19 mouse cellular contexts compared by ENCODE assay signal in the genomic region with DNA sequence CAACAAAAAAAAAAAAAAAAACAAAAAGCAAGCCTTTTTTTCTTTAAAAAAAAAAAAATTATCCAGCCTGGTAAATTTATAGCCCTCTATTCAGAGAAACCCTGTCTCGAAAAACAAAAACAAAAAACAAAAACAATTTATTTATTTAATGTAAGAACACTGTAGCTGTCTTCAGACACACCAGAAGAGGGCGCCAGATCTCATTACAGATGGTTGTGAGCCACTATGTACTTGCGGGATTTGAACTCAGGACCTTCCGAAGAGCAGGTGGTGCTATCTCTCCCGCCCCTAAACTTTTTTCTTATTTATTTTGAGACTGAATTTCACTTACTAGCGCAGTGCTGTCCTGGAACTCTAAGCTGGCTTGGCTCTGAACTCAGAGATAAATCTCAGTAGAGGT. TPM values are rescaled to one million over a fixed set of nuclear protein-coding genes. Genes with fewer than 3 reads are reported as not detected.
DNase-seq lines count a peak whose midpoint lies in the region; ATAC-seq and TF ChIP-seq lines count a peak whose summit lies in the region.
"Had no signal": no experiment of that assay in that cellular context is flagged by ENCODE, and none has a peak within 500 bp of the region (broad histone marks: within the 10 kb centered on the region; RNA-seq: fewer than 3 reads in every experiment).

No protein-coding gene starts in this region.

- no peaks in the 10 kb centered on the region for H3K9me3 ChIP-seq in kidney, postnatal 0 days (replicated peaks; ENCODE audit: low read length)
- no peaks in the 10 kb centered on the region for H3K9me3 ChIP-seq in kidney, embryonic 16.5 days (ENCODE audit: low read length)
- H3K9me3 ChIP-seq in hindbrain, embryonic 10.5 days, result no peaks in the 10 kb centered on the region
- H3K9me3 ChIP-seq: embryonic facial prominence, embryonic 15.5 days; forebrain, embryonic 10.5 days; G1E; heart, embryonic 12.5 days; hindbrain, embryonic 15.5 days had no signal

- 86% methylated on average over 6 of the region's 6 CpGs for WGBS in kidney, postnatal 0 days
- WGBS in kidney, embryonic 16.5 days, result 88% methylated on average over 6 of the region's 6 CpGs
- WGBS in hindbrain, embryonic 10.5 days, result 89% methylated on average over 6 of the region's 6 CpGs

- no peaks in the 10 kb centered on the region for H3K4me1 ChIP-seq in kidney, postnatal 0 days (replicated peaks; ENCODE audit: insufficient read depth, low read length)
- H3K4me1 ChIP-seq in kidney, embryonic 16.5 days (ENCODE audit: insufficient read depth, low read length), result no peaks in the 10 kb centered on the region
- H3K4me1 ChIP-seq in testis, adult 2 months (ENCODE audit: control insufficient read depth, insufficient read depth, low read length), result peaks cover 2% of the 10 kb centered on the region; the same call in 1 of the 2 replicates
- H3K4me1 ChIP-seq in hindbrain, embryonic 10.5 days (replicated peaks), result no peaks in the 10 kb centered on the region
- H3K4me1 ChIP-seq: embryonic facial prominence, embryonic 15.5 days; forebrain, embryonic 10.5 days; hindbrain, embryonic 15.5 days had no signal

- no peak overlapping the region for H3K4me3 ChIP-seq in kidney, postnatal 0 days (replicated peaks; ENCODE audit: low read depth, low read length)
- H3K4me3 ChIP-seq in kidney, embryonic 16.5 days (ENCODE audit: low read length), result no peak overlapping the region
- H3K4me3 ChIP-seq in testis, adult 2 months (ENCODE audit: control insufficient read depth, low read depth, low read length), result peak overlapping the region; percentile 63; the same call in 1 of the 2 replicates
- H3K4me3 ChIP-seq in hindbrain, embryonic 10.5 days, result no peak overlapping the region
- H3K4me3 ChIP-seq: embryonic facial prominence, embryonic 15.5 days; erythroblast, embryonic 14.5 days; forebrain, embryonic 10.5 days; heart, embryonic 12.5 days; hindbrain, embryonic 15.5 days had no signal

- no peaks in the 10 kb centered on the region for H3K27me3 ChIP-seq in kidney, postnatal 0 days (ENCODE audit: insufficient read depth, low read length)
- no peaks in the 10 kb centered on the region for H3K27me3 ChIP-seq in kidney, embryonic 16.5 days (ENCODE audit: insufficient read depth, low read length)
- no peaks in the 10 kb centered on the region for H3K27me3 ChIP-seq in testis, adult 2 months (ENCODE audit: control insufficient read depth, insufficient read depth, low read length)
- no peaks in the 10 kb centered on the region for H3K27me3 ChIP-seq in hindbrain, embryonic 10.5 days (ENCODE audit: insufficient read depth, poor library complexity, severe bottlenecking)
- H3K27me3 ChIP-seq: embryonic facial prominence, embryonic 15.5 days; heart, embryonic 12.5 days; hindbrain, embryonic 15.5 days had no signal

- TF ChIP-seq POLR2A in testis, adult 2 months (IDR thresholded peaks at IDR 0.05; ENCODE audit: control insufficient read depth, low read depth, low read length), result no peak

- no peak for DNase-seq in kidney, postnatal 0 days (ENCODE audit: low spot score)
- DNase-seq in testis, postnatal 10 days (ENCODE audit: low spot score), result no peak
- peak; percentile 45 for DNase-seq in R1 (ENCODE audit: low read depth, low spot score)
- no peak for DNase-seq in right cerebral cortex, adult 18-20 months
- no peak for DNase-seq in hindbrain, embryonic 10.5 days (ENCODE audit: low spot score)
- DNase-seq: adrenal gland, adult 2 months; adrenal gland, postnatal 25 days; cerebellum, adult 2 months; cerebellum, postnatal 10 days; embryo, embryonic 11 days had no signal

- no peak overlapping the region for H3K4me2 ChIP-seq in kidney, postnatal 0 days (ENCODE audit: low read length)
- H3K4me2 ChIP-seq in kidney, embryonic 16.5 days (replicated peaks; ENCODE audit: low read depth, low read length), result no peak overlapping the region
- H3K4me2 ChIP-seq: embryonic facial prominence, embryonic 15.5 days; heart, embryonic 12.5 days; hindbrain, embryonic 15.5 days had no signal

- H3K36me3 ChIP-seq in kidney, postnatal 0 days (ENCODE audit: insufficient read depth, low read length), result no peaks in the 10 kb centered on the region
- no peaks in the 10 kb centered on the region for H3K36me3 ChIP-seq in kidney, embryonic 16.5 days (ENCODE audit: insufficient read depth, low read length)
- H3K36me3 ChIP-seq in testis, adult 2 months (ENCODE audit: control insufficient read depth, insufficient read depth, low read length), result no peaks in the 10 kb centered on the region
- H3K36me3 ChIP-seq in hindbrain, embryonic 10.5 days, result no peaks in the 10 kb centered on the region
- H3K36me3 ChIP-seq: embryonic facial prominence, embryonic 15.5 days; forebrain, embryonic 10.5 days; G1E; heart, embryonic 12.5 days; hindbrain, embryonic 15.5 days had no signal

- H3K27ac ChIP-seq in kidney, postnatal 0 days, result no peak overlapping the region
- no peak overlapping the region for H3K27ac ChIP-seq in kidney, embryonic 16.5 days (ENCODE audit: low read length)
- H3K27ac ChIP-seq in testis, adult 2 months (ENCODE audit: control insufficient read depth, insufficient read depth, low read depth, low read length), result no peak overlapping the region
- H3K27ac ChIP-seq in hindbrain, embryonic 10.5 days, result no peak overlapping the region
- H3K27ac ChIP-seq: embryonic facial prominence, embryonic 15.5 days; forebrain, embryonic 10.5 days; hindbrain, embryonic 15.5 days had no signal

- no peak for ATAC-seq in kidney, postnatal 0 days (replicated peaks; ENCODE audit: low FRiP score, low read depth)
- ATAC-seq in kidney, embryonic 16.5 days (ENCODE audit: low FRiP score, low TSS enrichment), result no peak
- ATAC-seq: forebrain, embryonic 14.5 days had no signal

- H3K9ac ChIP-seq in kidney, postnatal 0 days (ENCODE audit: low read depth, low read length), result no peak overlapping the region
- no peak overlapping the region for H3K9ac ChIP-seq in kidney, embryonic 16.5 days (replicated peaks; ENCODE audit: low read length)
- H3K9ac ChIP-seq: embryonic facial prominence, embryonic 15.5 days; heart, embryonic 12.5 days; hindbrain, embryonic 15.5 days had no signal

- TF ChIP-seq CTCF in kidney, postnatal 0 days (IDR thresholded peaks at IDR 0.05; ENCODE audit: low read depth), result peak; percentile 29; the same call in 1 of the 2 replicates
- TF ChIP-seq CTCF in testis, adult 2 months (IDR thresholded peaks at IDR 0.05; ENCODE audit: control insufficient read depth, insufficient read depth, insufficient replicate concordance, low read depth, low read length), result no peak

RNA-seq across cellular contexts. Expression of gene Gpatch8, which starts 11.0 kb away (rescaled TPM):
- polyA plus RNA-seq in kidney, postnatal 0 days (2015; fragmentation: Nextera tagmentation; extraction: Ambion mirVana), result 25.1 and 29.6 TPM in 2 replicates
- 47.5 and 63.8 TPM in 2 replicates for polyA plus RNA-seq in kidney, embryonic 16.5 days (2015; fragmentation: Nextera tagmentation; extraction: Ambion mirVana)
- 15.4 and 16.7 TPM in 2 replicates for polyA plus RNA-seq in testis, adult 2 months (2012; rRNA removed)
- 63.0 and 66.5 TPM in 2 replicates for polyA plus RNA-seq in hindbrain, embryonic 10.5 days (2016; fragmentation: Nextera tagmentation; extraction: Ambion mirVana)

RNA-seq across cellular contexts. Expression of gene Gm11627, which starts 12.1 kb away (rescaled TPM):
- 8.6 and 8.9 TPM in 2 replicates for polyA plus RNA-seq in kidney, postnatal 0 days (2015; fragmentation: Nextera tagmentation; extraction: Ambion mirVana)
- polyA plus RNA-seq in kidney, embryonic 16.5 days (2015; fragmentation: Nextera tagmentation; extraction: Ambion mirVana), result 7.9 and 10.8 TPM in 2 replicates
- 0.40 and 0.51 TPM in 2 replicates for polyA plus RNA-seq in testis, adult 2 months (2012; rRNA removed)
- polyA plus RNA-seq in hindbrain, embryonic 10.5 days (2016; fragmentation: Nextera tagmentation; extraction: Ambion mirVana), result 9.0 and 9.1 TPM in 2 replicates
- polyA plus RNA-seq: adrenal gland, adult 2 months; erythroblast, embryonic 14.5 days; G1E had no signal

RNA-seq across cellular contexts. Expression of gene Fzd2, which starts 37.0 kb away (rescaled TPM):
- polyA plus RNA-seq in kidney, postnatal 0 days (2015; fragmentation: Nextera tagmentation; extraction: Ambion mirVana), result 21.8 and 25.9 TPM in 2 replicates
- 27.2 and 27.5 TPM in 2 replicates for polyA plus RNA-seq in kidney, embryonic 16.5 days (2015; fragmentation: Nextera tagmentation; extraction: Ambion mirVana)
- 1.1 and 2.0 TPM in 2 replicates for polyA plus RNA-seq in testis, adult 2 months (2012; rRNA removed)
- 31.8 and 36.9 TPM in 2 replicates for polyA plus RNA-seq in hindbrain, embryonic 10.5 days (2016; fragmentation: Nextera tagmentation; extraction: Ambion mirVana)
- polyA plus RNA-seq: erythroblast, embryonic 14.5 days; G1E had no signal
